Mouse (Mus musculus): ENCODE data around the gene Abca2.

Gene Abca2

GRCm38 (mm10) chr2:25493476-25493961 lies 65.0 kb downstream of the Abca2 start, which contains the start of gene Lcn12:
Gene Lcn12, minus strand, starts transcription at chr2:25493911.
- DNase-seq (ENCODE audit: low spot score in 2 of 2): no peak

- DNase-seq (ENCODE audit: low spot score in 2 of 2): no peak
Observed at GRCm38 (mm10) chr2:25496462-25496861, 68.0 kb downstream of the Abca2 start.
